Mouse (Mus musculus): ENCODE data around the gene Art5. TPM values are rescaled to one million over a fixed set of nuclear protein-coding genes. Genes with fewer than 3 reads are reported as not detected.
A peak's percentile ranks its signal among the peaks of the same experiment; 100 is the strongest.

Gene Art5
- total RNA-seq (2021) = 1 to 10 TPM; 8.2 to 8.4 TPM
- long read RNA-seq, experiment 1, transcript Art5-204 (5 exons, 1,713 nt) = major isoform, 7 of 20 reads
- long read RNA-seq, experiment 1, partial matches to known transcripts = 5 of 20 reads
- long read RNA-seq, experiment 1, other reads (novel, unspliced or antisense) = 8 of 20 reads
- long read RNA-seq, experiment 2, transcript Art5-204 (5 exons, 1,713 nt) = major isoform, 10 of 19 reads
- long read RNA-seq, experiment 2, partial matches to known transcripts = 5 of 19 reads
- long read RNA-seq, experiment 2, other reads (novel, unspliced or antisense) = 4 of 19 reads

- no peak for DNase-seq
Observed at GRCm38 (mm10) chr7:102109171-102109570, at the start of gene Art5. Art5 (minus strand) TSS chr7:102109489.

- no peak for DNase-seq
Observed at GRCm38 (mm10) chr7:102153691-102154090, 44.4 kb upstream of the Art5 start.

GRCm38 (mm10) chr7:102137898-102138297 is 28.6 kb upstream of the Art5 start:
- DNase-seq = no peak

- no peak for DNase-seq
Observed at GRCm38 (mm10) chr7:102137464-102137863, 28.2 kb upstream of the Art5 start.

- no peak for DNase-seq
Observed at GRCm38 (mm10) chr7:102132395-102132794, 23.1 kb upstream of the Art5 start.

- no peak for DNase-seq
Observed at GRCm38 (mm10) chr7:102120326-102120725, 11.0 kb upstream of the Art5 start.

- DNase-seq = no peak
Observed at GRCm38 (mm10) chr7:102117382-102117781, 8.1 kb upstream of the Art5 start.

GRCm38 (mm10) chr7:102116579-102117331 is 7.5 kb upstream of the Art5 start, which contains the start of gene Chrna10:
Chrna10 (minus strand) TSS chr7:102116828.
- DNase-seq = no peak

- no peak for DNase-seq
Observed at GRCm38 (mm10) chr7:102113151-102113729, 4.0 kb upstream of the Art5 start.

- DNase-seq = no peak
Observed at GRCm38 (mm10) chr7:102109746-102110145, 457 bp upstream of the Art5 start.

- DNase-seq = no peak
Observed at GRCm38 (mm10) chr7:102108206-102108605, 1.1 kb downstream of the Art5 start.

GRCm38 (mm10) chr7:102106700-102107141 is 2.6 kb downstream of the Art5 start:
- DNase-seq = no peak

GRCm38 (mm10) chr7:102104126-102104525 is 5.2 kb downstream of the Art5 start:
- DNase-seq = no peak

GRCm38 (mm10) chr7:102103555-102103954 is 5.7 kb downstream of the Art5 start:
- no peak for DNase-seq

GRCm38 (mm10) chr7:102102696-102103095 is 6.6 kb downstream of the Art5 start:
- no peak for DNase-seq

- DNase-seq = no peak
Observed at GRCm38 (mm10) chr7:102102241-102102640, 7.0 kb downstream of the Art5 start.

GRCm38 (mm10) chr7:102101487-102101886 is 7.8 kb downstream of the Art5 start, which contains the start of gene Art1:
Art1 (plus strand) TSS chr7:102101743.
- peak; percentile 48 for DNase-seq

- no peak for DNase-seq
Observed at GRCm38 (mm10) chr7:102100868-102101267, 8.4 kb downstream of the Art5 start.

- DNase-seq = no peak
Observed at GRCm38 (mm10) chr7:102099760-102100661, 9.3 kb downstream of the Art5 start.

GRCm38 (mm10) chr7:102087336-102087735 is 22.0 kb downstream of the Art5 start:
- no peak for DNase-seq

- no peak for DNase-seq
Observed at GRCm38 (mm10) chr7:102084041-102084696, 25.1 kb downstream of the Art5 start.
